Mouse (Mus musculus) liver, embryonic 13.5 days (tissue): ENCODE measurements at regions not wholly inside any gene's neighbourhood (a gene's known extent, or its start where the extent isn't known, plus 50 kb on each side); places are given as distances from the start of the nearest gene placed in this dataset.
"Not testable (repeated sequence)": the region's sequence is repeated elsewhere in the genome, so short reads cannot be mapped to it uniquely, and the experiment has no call there.

Experiments
- ATAC-seq: fragments of 200-750 bp; cut with Nextera tagmentation; 2 replicates; pipeline ENCODE4 v1.8.0; 2017; ENCODE audit warnings: low read depth, mild to moderate bottlenecking, moderate number of reproducible peaks, moderate library complexity
- DNase-seq: peaks from one replicate; pipeline ENCODE4 v3.0.0; 2022
- H3K27ac ChIP-seq: fragments of 300-500 bp; sonication (generic); 2 replicates; pipeline ENCODE4 v1.5.1; 2015; ENCODE audit warnings: moderate library complexity, mild to moderate bottlenecking, inconsistent platforms
- H3K27me3 ChIP-seq: fragments of 300-500 bp; sonication (generic); 2 replicates; pipeline ENCODE4 v1.6.1; 2015; ENCODE audit warnings: mild to moderate bottlenecking, inconsistent platforms
- H3K36me3 ChIP-seq: fragments of 300-500 bp; sonication (generic); 2 replicates; pipeline ENCODE4 v1.6.1; 2015; ENCODE audit warnings: mild to moderate bottlenecking, inconsistent platforms
- H3K4me1 ChIP-seq: fragments of 300-500 bp; sonication (generic); replicated peaks from 2 replicates; pipeline ENCODE4 v1.6.1; 2015; ENCODE audit warnings: inconsistent platforms
- H3K4me2 ChIP-seq: fragments of 300-500 bp; sonication (generic); 2 replicates; pipeline ENCODE4 v1.6.1; 2015; ENCODE audit warnings: inconsistent platforms, mild to moderate bottlenecking, moderate library complexity
- H3K4me3 ChIP-seq: fragments of 300-500 bp; sonication (generic); replicated peaks from 2 replicates; pipeline ENCODE4 v1.5.1; 2015; ENCODE audit warnings: mild to moderate bottlenecking, inconsistent platforms
- H3K9ac ChIP-seq: fragments of 300-500 bp; sonication (generic); 2 replicates; pipeline ENCODE4 v1.6.1; 2015; ENCODE audit warnings: mild to moderate bottlenecking, inconsistent platforms
- H3K9me3 ChIP-seq: fragments of 300-500 bp; sonication (generic); replicated peaks from 2 replicates; pipeline ENCODE4 v1.6.1; 2016; ENCODE audit warnings: inconsistent platforms
- WGBS: fragments of 180-500 bp; shearing (Covaris S2); methylation state at CpG from one replicate; pipeline ENCODE4 v1.1.7; 2015; ENCODE audit not compliant: insufficient replicate concordance; 5-methylcytosine and 5-hydroxymethylcytosine counted together

GRCm38 (mm10) chr16:50792960-50793359, 202.0 kb upstream of the Ccdc54 start:
- Histone ChIP-seq H3K36me3 (no peaks in the 10 kb centered on the region), H3K9me3 (no peaks in the 10 kb centered on the region), H3K27me3 (no peaks in the 10 kb centered on the region), H3K4me1 (no peaks in the 10 kb centered on the region), H3K4me3 (no peak overlapping the region), H3K4me2 (no peak overlapping the region), H3K27ac (no peak overlapping the region), H3K9ac (no peak overlapping the region)
- DNase-seq (no peak), ATAC-seq (no peak)
- 59% methylated on average over 2 of the region's 2 CpGs for WGBS

GRCm38 (mm10) chr16:50792506-50792905, 201.6 kb upstream of the Ccdc54 start:
- no peaks in the 10 kb centered on the region for H3K36me3 ChIP-seq
- no peaks in the 10 kb centered on the region for H3K4me1 ChIP-seq
- no peak overlapping the region for H3K4me2 ChIP-seq
- no peaks in the 10 kb centered on the region for H3K27me3 ChIP-seq
- ATAC-seq (no peak), DNase-seq (no peak)
- H3K9ac ChIP-seq, result no peak overlapping the region
- no peak overlapping the region for H3K27ac ChIP-seq
- 48% methylated on average over 2 of the region's 2 CpGs for WGBS
- H3K9me3 ChIP-seq, result no peaks in the 10 kb centered on the region
- no peak overlapping the region for H3K4me3 ChIP-seq

GRCm38 (mm10) chr16:50788702-50789101, 197.7 kb upstream of the Ccdc54 start:
- no peak overlapping the region for H3K9ac ChIP-seq
- H3K9me3 ChIP-seq, result no peaks in the 10 kb centered on the region
- WGBS, result 66% methylated on average over 4 of the region's 4 CpGs

DNA sequence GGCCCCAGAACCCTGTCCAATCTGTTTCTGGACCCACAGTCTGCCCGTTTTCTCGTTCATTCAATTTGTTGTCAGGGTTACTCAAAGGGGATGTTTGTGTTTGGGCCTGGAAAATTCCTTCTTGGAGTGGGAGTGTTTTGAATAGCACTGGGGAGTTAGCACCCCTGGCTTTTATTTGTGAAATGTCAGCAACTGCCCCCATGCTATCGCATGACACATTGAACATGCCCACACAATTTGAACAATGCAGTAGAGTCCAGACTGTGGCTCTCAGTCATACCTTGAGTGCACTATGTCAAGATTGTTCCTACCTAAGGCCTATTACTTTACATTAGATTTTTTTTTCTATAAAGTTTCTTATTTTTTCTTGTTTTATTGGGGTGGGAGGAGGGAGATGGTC, 195.2 kb upstream of the Ccdc54 start:
- WGBS, result 65% methylated on average over 3 of the region's 3 CpGs

More at GRCm38 (mm10) chr16:50788702-50789101, 197.7 kb upstream of the Ccdc54 start:
- Histone ChIP-seq H3K4me2 (no peak overlapping the region), H3K36me3 (no peaks in the 10 kb centered on the region), H3K27ac (no peak overlapping the region), H3K4me1 (no peaks in the 10 kb centered on the region), H3K27me3 (no peaks in the 10 kb centered on the region), H3K4me3 (no peak overlapping the region)
- DNase-seq (no peak), ATAC-seq (no peak)

GRCm38 (mm10) chr16:50785384-50785783, 194.4 kb upstream of the Ccdc54 start:
- Histone ChIP-seq H3K9ac (no peak overlapping the region), H3K4me1 (no peaks in the 10 kb centered on the region), H3K4me3 (no peak overlapping the region), H3K4me2 (no peak overlapping the region), H3K27ac (no peak overlapping the region), H3K27me3 (no peaks in the 10 kb centered on the region), H3K36me3 (no peaks in the 10 kb centered on the region), H3K9me3 (no peaks in the 10 kb centered on the region)
- 51% methylated on average over 1 of the region's 1 CpGs for WGBS
- ATAC-seq (no peak), DNase-seq (no peak)

More for the DNA sequence above, 195.2 kb upstream of the Ccdc54 start:
- Histone ChIP-seq H3K9me3 (no peaks in the 10 kb centered on the region), H3K27ac (no peak overlapping the region), H3K9ac (no peak overlapping the region), H3K4me1 (no peaks in the 10 kb centered on the region), H3K36me3 (no peaks in the 10 kb centered on the region), H3K4me2 (no peak overlapping the region), H3K27me3 (no peaks in the 10 kb centered on the region), H3K4me3 (no peak overlapping the region)
- DNase-seq (no peak), ATAC-seq (no peak)

- no peak for ATAC-seq
- Histone ChIP-seq H3K4me1 (no peaks in the 10 kb centered on the region), H3K27ac (no peak overlapping the region), H3K4me2 (no peak overlapping the region), H3K9ac (no peak overlapping the region), H3K36me3 (no peaks in the 10 kb centered on the region), H3K9me3 (no peaks in the 10 kb centered on the region), H3K27me3 (no peaks in the 10 kb centered on the region), H3K4me3 (no peak overlapping the region)
- WGBS, result 72% methylated on average over 3 of the region's 3 CpGs
- DNase-seq, result no peak
Observed at GRCm38 (mm10) chr16:50784651-50785228, 193.8 kb upstream of the Ccdc54 start.

DNA sequence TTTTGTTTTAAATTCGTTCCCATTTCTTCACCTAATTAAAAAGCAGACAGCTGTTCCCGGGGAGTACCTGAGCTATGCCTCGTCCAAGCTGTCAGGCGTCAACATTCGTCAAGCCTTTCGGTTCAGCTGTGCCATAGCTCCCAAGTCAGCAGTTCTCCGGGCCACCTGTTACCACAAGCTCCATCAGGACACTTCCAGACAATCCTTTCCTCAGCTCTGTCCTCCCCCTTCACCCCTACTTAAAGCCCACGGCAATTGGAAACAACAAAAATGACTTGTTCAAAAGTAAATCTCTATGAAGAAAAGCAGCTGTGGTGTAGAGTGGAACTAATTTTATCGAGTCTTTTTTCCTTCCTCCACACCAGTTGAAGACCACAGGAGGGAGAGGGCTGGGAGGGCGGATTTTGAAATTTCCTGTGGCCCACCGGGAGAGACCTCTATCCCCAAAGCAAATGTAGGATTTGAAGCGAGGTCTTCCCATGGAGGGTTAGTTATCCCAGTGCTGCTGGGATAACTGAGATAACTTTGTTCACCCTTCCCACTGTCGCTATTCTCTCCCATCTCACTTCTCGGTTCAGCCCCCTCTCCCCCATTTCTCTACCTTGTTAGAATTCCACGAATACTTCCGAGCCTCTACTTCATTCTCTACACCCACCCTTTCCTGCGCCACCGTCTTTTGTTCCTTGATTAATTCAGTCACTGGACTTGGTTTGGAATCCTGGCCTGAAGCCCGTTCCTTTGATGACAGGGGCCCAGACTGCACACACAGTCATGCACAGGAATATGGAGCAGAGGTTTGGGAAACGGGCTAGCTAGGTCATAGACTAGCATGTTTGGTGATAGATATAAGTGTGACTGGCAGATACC, 193.1 kb upstream of the Ccdc54 start:
- Histone ChIP-seq H3K4me2 (no peak overlapping the region), H3K27ac (no peak overlapping the region), H3K27me3 (no peaks in the 10 kb centered on the region), H3K9me3 (no peaks in the 10 kb centered on the region), H3K9ac (no peak overlapping the region), H3K4me1 (no peaks in the 10 kb centered on the region), H3K4me3 (no peak overlapping the region), H3K36me3 (no peaks in the 10 kb centered on the region)
- ATAC-seq (no peak), DNase-seq (no peak)
- 56% methylated on average over 20 of the region's 20 CpGs for WGBS

DNA sequence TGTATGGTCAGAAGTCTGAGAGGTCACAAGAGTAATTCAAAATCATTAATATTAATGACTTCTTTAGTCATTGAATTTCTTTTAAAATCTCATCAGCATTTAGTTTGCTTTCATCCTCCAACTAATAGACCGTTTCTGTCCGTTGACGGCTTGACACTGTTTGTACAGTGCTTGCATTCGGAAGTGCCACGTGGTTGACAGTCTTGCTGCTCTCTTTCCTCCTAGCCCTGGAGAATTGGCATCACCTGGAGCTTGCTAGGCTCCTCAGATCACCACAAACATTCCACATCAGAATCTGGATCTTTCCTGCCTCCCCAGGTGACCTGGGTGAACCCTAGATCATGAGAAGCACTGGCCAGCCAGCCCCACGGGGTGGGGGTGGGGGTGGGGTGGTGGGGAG, 192.3 kb upstream of the Ccdc54 start:
- Histone ChIP-seq H3K27ac (no peak overlapping the region), H3K9me3 (no peaks in the 10 kb centered on the region), H3K4me3 (no peak overlapping the region), H3K4me2 (no peak overlapping the region), H3K27me3 (no peaks in the 10 kb centered on the region), H3K9ac (no peak overlapping the region), H3K4me1 (no peaks in the 10 kb centered on the region), H3K36me3 (no peaks in the 10 kb centered on the region)
- DNase-seq (no peak), ATAC-seq (no peak)
- whole genome bisulfite sequencing, result 48% methylated on average over 6 of the region's 6 CpGs

- H3K9ac ChIP-seq, result no peak overlapping the region
- H3K27me3 ChIP-seq, result no peaks in the 10 kb centered on the region
- WGBS, result 36% methylated on average over 6 of the region's 6 CpGs
- no peak for DNase-seq
- no peaks in the 10 kb centered on the region for H3K36me3 ChIP-seq
- H3K4me1 ChIP-seq, result no peaks in the 10 kb centered on the region
- no peak for ATAC-seq
- no peak overlapping the region for H3K4me3 ChIP-seq
- no peak overlapping the region for H3K27ac ChIP-seq
- no peak overlapping the region for H3K4me2 ChIP-seq
- no peaks in the 10 kb centered on the region for H3K9me3 ChIP-seq
Observed at GRCm38 (mm10) chr16:50779030-50779784, 188.3 kb upstream of the Ccdc54 start.

GRCm38 (mm10) chr16:50774699-50775098, 183.7 kb upstream of the Ccdc54 start:
- H3K4me3 ChIP-seq, H3K4me1 ChIP-seq, DNase-seq, H3K36me3 ChIP-seq, H3K9me3 ChIP-seq, H3K27ac ChIP-seq, ATAC-seq, H3K27me3 ChIP-seq, H3K4me2 ChIP-seq, H3K9ac ChIP-seq: not testable (repeated sequence)
- whole genome bisulfite sequencing, result 78% methylated on average over 12 of the region's 12 CpGs

- Histone ChIP-seq H3K9me3 (no peaks in the 10 kb centered on the region), H3K4me1 (no peaks in the 10 kb centered on the region), H3K36me3 (no peaks in the 10 kb centered on the region), H3K9ac (no peak overlapping the region), H3K27ac (no peak overlapping the region), H3K27me3 (no peaks in the 10 kb centered on the region), H3K4me2 (no peak overlapping the region), H3K4me3 (no peak overlapping the region)
- ATAC-seq (no peak), DNase-seq (no peak)
- WGBS, result 65% methylated on average over 11 of the region's 11 CpGs
Observed at GRCm38 (mm10) chr16:50766055-50766770, 175.3 kb upstream of the Ccdc54 start.
